Mouse (Mus musculus): ENCODE results near the gene Mis18a. TPM values are rescaled to one million over a fixed set of nuclear protein-coding genes. Genes with fewer than 3 reads are reported as not detected.

Mis18a gene
- polyA plus RNA-seq, 1 experiment = 12.8 TPM

GRCm38 (mm10) chr16:90706279-90706678 lies 20.9 kb downstream of the Mis18a start:
- no peak for DNase-seq (ENCODE audit: extremely low spot score in 1 of 2, low spot score in 1 of 2)

GRCm38 (mm10) chr16:90704161-90704825 lies 22.9 kb downstream of the Mis18a start:
- DNase-seq (ENCODE audit: extremely low spot score in 1 of 2, low spot score in 1 of 2) = no peak

- no peak for DNase-seq (ENCODE audit: extremely low spot score in 1 of 2, low spot score in 1 of 2)
Measured at GRCm38 (mm10) chr16:90703646-90704045, 23.6 kb downstream of the Mis18a start.

GRCm38 (mm10) chr16:90701541-90701940 lies 25.7 kb downstream of the Mis18a start:
- no peak for DNase-seq (ENCODE audit: extremely low spot score in 1 of 2, low spot score in 1 of 2)

GRCm38 (mm10) chr16:90699390-90699789 lies 27.8 kb downstream of the Mis18a start:
- no peak for DNase-seq (ENCODE audit: extremely low spot score in 1 of 2, low spot score in 1 of 2)

- DNase-seq (ENCODE audit: extremely low spot score in 1 of 2, low spot score in 1 of 2) = no peak
Measured at GRCm38 (mm10) chr16:90696306-90696705, 30.9 kb downstream of the Mis18a start.

- DNase-seq (ENCODE audit: extremely low spot score in 1 of 2, low spot score in 1 of 2) = no peak
Measured at GRCm38 (mm10) chr16:90695121-90695520, 32.1 kb downstream of the Mis18a start.

- DNase-seq (ENCODE audit: extremely low spot score in 1 of 2, low spot score in 1 of 2) = no peak
Measured at GRCm38 (mm10) chr16:90694719-90695118, 32.5 kb downstream of the Mis18a start.

GRCm38 (mm10) chr16:90693625-90694024 lies 33.6 kb downstream of the Mis18a start:
- no peak for DNase-seq (ENCODE audit: extremely low spot score in 1 of 2, low spot score in 1 of 2)

GRCm38 (mm10) chr16:90692704-90693385 lies 34.4 kb downstream of the Mis18a start:
- DNase-seq (ENCODE audit: extremely low spot score in 1 of 2, low spot score in 1 of 2) = peak in 1 of 2 experiments; percentile 67

- no peak for DNase-seq (ENCODE audit: extremely low spot score in 1 of 2, low spot score in 1 of 2)
Measured at GRCm38 (mm10) chr16:90687687-90688263, 39.4 kb downstream of the Mis18a start.

- no peak for DNase-seq (ENCODE audit: extremely low spot score in 1 of 2, low spot score in 1 of 2)
Measured at GRCm38 (mm10) chr16:90687011-90687410, 40.2 kb downstream of the Mis18a start.

- DNase-seq (ENCODE audit: extremely low spot score in 1 of 2, low spot score in 1 of 2) = no peak
Measured at GRCm38 (mm10) chr16:90684092-90684491, 43.1 kb downstream of the Mis18a start.

- DNase-seq (ENCODE audit: extremely low spot score in 1 of 2, low spot score in 1 of 2) = no peak
Measured at GRCm38 (mm10) chr16:90679984-90680383, 47.2 kb downstream of the Mis18a start.

- DNase-seq (ENCODE audit: extremely low spot score in 1 of 2, low spot score in 1 of 2) = no peak
Measured at GRCm38 (mm10) chr16:90678820-90679219, 48.4 kb downstream of the Mis18a start.

GRCm38 (mm10) chr16:90676920-90677574 lies 50.2 kb downstream of the Mis18a start:
- no peak for DNase-seq (ENCODE audit: extremely low spot score in 1 of 2, low spot score in 1 of 2)

GRCm38 (mm10) chr16:90674651-90675050 lies 52.6 kb downstream of the Mis18a start:
- no peak for DNase-seq (ENCODE audit: extremely low spot score in 1 of 2, low spot score in 1 of 2)

GRCm38 (mm10) chr16:90673507-90674354 lies 53.5 kb downstream of the Mis18a start:
- no peak for DNase-seq (ENCODE audit: extremely low spot score in 1 of 2, low spot score in 1 of 2)

Measured in frontal cortex, adult 2 months (tissue).